Mouse (Mus musculus): ENCODE measurements around the gene Cltc. TPM values are rescaled to one million over a fixed set of nuclear protein-coding genes. Genes with fewer than 3 reads are reported as not detected.
A peak's percentile ranks its signal among the peaks of the same experiment; 100 is the strongest.
"Not testable (repeated sequence)": the region's sequence is repeated elsewhere in the genome, so short reads cannot be mapped to it uniquely, and the experiment has no call there.

The Cltc gene
- 143 and 157 TPM in 2 replicates for polyA plus RNA-seq (2014; fragmentation: Nextera tagmentation; extraction: Ambion mirVana)

DNA sequence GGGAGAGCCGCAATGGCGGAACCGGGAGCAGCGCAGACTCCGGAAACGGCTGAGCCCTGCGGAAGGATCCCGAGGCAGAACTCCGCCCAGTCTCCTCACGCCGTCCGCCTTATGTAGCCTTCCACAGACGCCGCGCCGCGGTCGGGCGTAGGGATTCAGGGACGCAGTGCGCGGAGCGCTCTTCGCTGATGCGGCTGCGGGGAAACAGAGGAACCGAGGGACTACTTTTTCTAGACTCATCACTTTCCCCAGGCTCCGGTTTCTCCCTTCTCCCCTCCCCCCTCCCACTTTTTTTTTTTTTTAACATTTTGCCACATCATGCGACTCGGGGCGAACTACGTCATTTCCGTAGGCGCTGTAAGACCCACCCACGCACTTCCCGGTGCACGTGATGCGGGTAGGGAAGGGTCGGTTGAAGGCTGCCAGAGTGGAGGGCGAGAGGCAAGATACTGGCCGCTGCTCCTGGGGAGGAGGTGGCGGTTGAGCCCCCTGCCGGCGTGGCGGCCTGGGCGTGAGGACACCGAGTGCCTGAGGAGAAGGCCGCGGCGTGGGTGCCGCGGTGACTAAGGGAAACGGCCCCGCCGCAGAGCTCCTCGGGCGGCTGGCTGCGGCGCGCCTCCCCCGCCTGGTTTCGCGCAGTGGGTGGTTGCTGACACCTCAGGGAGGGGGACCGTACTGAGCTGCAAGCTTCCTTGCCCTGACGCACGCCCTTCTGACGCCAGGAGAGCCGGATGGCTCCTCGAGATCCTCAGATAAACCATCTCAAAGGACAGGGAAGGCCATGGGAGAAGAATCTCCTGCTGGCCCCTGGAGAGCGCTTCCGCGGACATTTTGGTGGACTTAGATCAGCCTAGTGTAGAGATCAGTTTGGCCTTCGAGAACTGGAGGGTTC lies at the start of gene Cltc:
Cltc (minus strand) TSS at position 86 of the 892 bp plus-strand sequence.
- WGBS, result under 1% methylated on average over 73 of the region's 73 CpGs
- Histone ChIP-seq H3K27ac (replicated peaks; ENCODE audit: low read depth, low read length) (peak within 1 kb of the TSS; percentile 87), H3K4me3 (ENCODE audit: low read depth, low read length) (peak within 1 kb of the TSS; percentile 99), H3K27me3 (ENCODE audit: control insufficient read depth, insufficient read depth, low read length) (no peaks in the 10 kb centered on the region), H3K36me3 (ENCODE audit: control insufficient read depth, insufficient read depth, low read length) (no peaks in the 10 kb centered on the region; the same call in 1 of the 2 replicates), H3K9me3 (ENCODE audit: control insufficient read depth, low read length) (no peaks in the 10 kb centered on the region), H3K9ac (ENCODE audit: low read length) (peak within 1 kb of the TSS; percentile 92), H3K4me2 (ENCODE audit: low read depth, severe bottlenecking) (peak within 1 kb of the TSS; percentile 80), H3K4me1 (ENCODE audit: control insufficient read depth, insufficient read depth, low read length) (peaks cover 9% of the 10 kb centered on the region)
- ATAC-seq (ENCODE audit: insufficient number of reproducible peaks, low FRiP score, low TSS enrichment, low read depth) (peak; percentile 99), DNase-seq (ENCODE audit: low spot score) (peak; percentile 96)

DNA sequence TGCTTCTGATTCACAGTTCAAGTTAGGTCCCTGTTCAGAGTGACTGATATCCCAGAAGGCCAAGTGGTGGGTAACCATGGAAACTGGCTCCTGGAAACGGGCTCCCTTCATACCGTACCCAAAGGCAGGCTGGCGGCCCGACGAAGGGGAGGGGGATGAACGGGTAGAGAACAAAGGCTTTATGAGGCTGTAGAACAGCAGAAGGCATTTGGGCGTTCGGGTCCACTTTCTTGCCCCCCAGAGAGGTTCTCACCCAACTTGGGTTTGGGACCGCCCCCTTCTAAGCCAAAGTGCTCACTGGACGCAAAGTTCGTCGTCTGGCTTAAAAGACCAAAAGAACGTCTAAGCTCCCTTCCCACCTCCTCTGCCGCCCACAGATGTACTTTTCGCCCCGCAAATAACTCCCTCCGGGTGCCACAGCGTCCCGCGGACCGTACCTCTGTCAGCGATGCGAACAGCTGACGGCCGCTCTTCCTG lies 49.7 kb upstream of the Cltc start:
- peak; percentile 77; the same call in 1 of the 2 replicates for ATAC-seq (ENCODE audit: insufficient number of reproducible peaks, low FRiP score, low TSS enrichment, low read depth)
- no peaks in the 10 kb centered on the region for H3K4me1 ChIP-seq (ENCODE audit: control insufficient read depth, insufficient read depth, low read length)
- H3K36me3 ChIP-seq (ENCODE audit: control insufficient read depth, insufficient read depth, low read length), result peaks cover 4% of the 10 kb centered on the region; the same call in 1 of the 2 replicates
- H3K4me2 ChIP-seq (ENCODE audit: low read depth, severe bottlenecking), result peak overlapping the region; percentile 53
- H3K9me3 ChIP-seq (ENCODE audit: control insufficient read depth, low read length), result no peaks in the 10 kb centered on the region
- 0 out of 2 replicates have a peak overlapping the region, but pooled peaks have one; percentile 49 for H3K27ac ChIP-seq (replicated peaks; ENCODE audit: low read depth, low read length)
- H3K9ac ChIP-seq (ENCODE audit: low read length), result peak overlapping the region; percentile 72
- H3K4me3 ChIP-seq (ENCODE audit: low read depth, low read length), result peak overlapping the region; percentile 94
- under 1% methylated on average over 25 of the region's 25 CpGs for WGBS
- peak; percentile 75 for DNase-seq (ENCODE audit: low spot score)
- no peaks in the 10 kb centered on the region for H3K27me3 ChIP-seq (ENCODE audit: control insufficient read depth, insufficient read depth, low read length)

DNA sequence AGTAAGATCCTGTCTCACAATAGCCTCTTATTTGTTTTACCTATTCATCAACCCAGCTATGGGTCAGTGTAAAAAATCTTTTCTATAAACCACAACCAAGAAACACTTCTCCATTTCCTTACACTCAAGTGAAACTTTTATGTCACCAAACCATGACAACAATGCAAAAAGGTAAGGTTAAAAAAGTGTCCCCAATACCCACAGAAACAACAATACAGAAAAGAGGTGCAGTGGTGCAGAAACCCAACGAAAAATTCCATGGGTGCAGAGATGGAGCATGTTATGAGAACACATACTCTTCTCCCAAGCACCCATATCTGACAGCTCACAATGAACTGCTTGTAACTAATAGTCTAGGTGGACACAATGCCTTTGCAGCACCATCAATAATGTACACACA lies 36.8 kb upstream of the Cltc start:
- Histone ChIP-seq H3K36me3 (ENCODE audit: control insufficient read depth, insufficient read depth, low read length) (peaks cover 4% of the 10 kb centered on the region; the same call in 1 of the 2 replicates), H3K9me3 (ENCODE audit: control insufficient read depth, low read length) (no peaks in the 10 kb centered on the region), H3K4me1 (ENCODE audit: control insufficient read depth, insufficient read depth, low read length) (no peaks in the 10 kb centered on the region), H3K27me3 (ENCODE audit: control insufficient read depth, insufficient read depth, low read length) (no peaks in the 10 kb centered on the region), H3K9ac (ENCODE audit: low read length) (no peak overlapping the region), H3K4me3 (ENCODE audit: low read depth, low read length) (no peak overlapping the region), H3K27ac (replicated peaks; ENCODE audit: low read depth, low read length) (no peak overlapping the region), H3K4me2 (ENCODE audit: low read depth, severe bottlenecking) (no peak overlapping the region)
- DNase-seq (ENCODE audit: low spot score), result no peak
- ATAC-seq (ENCODE audit: insufficient number of reproducible peaks, low FRiP score, low TSS enrichment, low read depth), result no peak
- WGBS, result 93% methylated on average over 1 of the region's 1 CpGs

DNA sequence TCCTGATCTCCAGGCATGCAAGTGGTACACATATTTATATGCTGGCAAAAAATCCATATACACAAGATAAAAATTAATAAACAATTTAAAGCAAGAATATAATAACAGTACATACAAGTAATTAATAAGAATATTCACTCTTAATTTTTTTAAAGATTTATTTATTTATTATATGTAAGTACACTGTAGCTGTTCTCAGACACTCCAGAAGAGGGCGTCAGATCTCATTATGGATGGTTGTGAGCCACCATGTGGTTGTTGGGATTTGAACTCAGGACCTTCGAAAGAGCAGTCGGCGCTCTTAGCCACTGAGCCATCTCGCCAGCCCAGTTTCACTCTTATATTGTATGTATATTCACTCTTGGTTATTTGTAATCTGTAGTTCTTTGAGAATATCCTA lies 30.1 kb upstream of the Cltc start:
- not testable (repeated sequence) for H3K4me1 ChIP-seq (ENCODE audit: control insufficient read depth, insufficient read depth, low read length); H3K27me3 ChIP-seq (ENCODE audit: control insufficient read depth, insufficient read depth, low read length); H3K4me3 ChIP-seq (ENCODE audit: low read depth, low read length); H3K9me3 ChIP-seq (ENCODE audit: control insufficient read depth, low read length); H3K27ac ChIP-seq (replicated peaks; ENCODE audit: low read depth, low read length); H3K4me2 ChIP-seq (ENCODE audit: low read depth, severe bottlenecking); H3K36me3 ChIP-seq (ENCODE audit: control insufficient read depth, insufficient read depth, low read length); ATAC-seq (ENCODE audit: insufficient number of reproducible peaks, low FRiP score, low TSS enrichment, low read depth); H3K9ac ChIP-seq (ENCODE audit: low read length); DNase-seq (ENCODE audit: low spot score)
- 96% methylated on average over 5 of the region's 5 CpGs for WGBS

DNA sequence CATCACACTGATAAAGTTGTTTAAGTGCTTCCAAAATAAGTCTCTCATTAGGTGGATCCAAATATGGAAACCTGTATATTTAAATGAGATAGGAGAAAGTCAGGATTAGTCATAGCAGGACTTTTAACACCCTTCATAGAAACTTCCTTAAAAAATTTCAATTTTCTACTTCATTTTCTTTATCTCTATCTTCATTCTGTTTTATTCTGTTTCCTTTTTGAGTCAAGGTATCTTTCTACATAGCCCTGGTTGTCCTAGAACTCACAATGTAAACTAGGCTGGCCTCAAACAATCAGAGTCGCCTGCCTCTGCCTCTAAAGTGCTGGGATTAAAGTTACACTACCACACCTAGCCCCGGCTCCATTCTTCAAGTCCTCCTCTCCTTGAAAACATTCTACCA lies 28.4 kb upstream of the Cltc start:
- Histone ChIP-seq H3K27me3 (ENCODE audit: control insufficient read depth, insufficient read depth, low read length) (no peaks in the 10 kb centered on the region), H3K9ac (ENCODE audit: low read length) (no peak overlapping the region), H3K9me3 (ENCODE audit: control insufficient read depth, low read length) (no peaks in the 10 kb centered on the region), H3K36me3 (ENCODE audit: control insufficient read depth, insufficient read depth, low read length) (peaks cover 7% of the 10 kb centered on the region), H3K4me1 (ENCODE audit: control insufficient read depth, insufficient read depth, low read length) (no peaks in the 10 kb centered on the region), H3K27ac (replicated peaks; ENCODE audit: low read depth, low read length) (no peak overlapping the region), H3K4me3 (ENCODE audit: low read depth, low read length) (no peak overlapping the region), H3K4me2 (ENCODE audit: low read depth, severe bottlenecking) (no peak overlapping the region)
- no peak for DNase-seq (ENCODE audit: low spot score)
- WGBS, result 94% methylated on average over 2 of the region's 2 CpGs
- ATAC-seq (ENCODE audit: insufficient number of reproducible peaks, low FRiP score, low TSS enrichment, low read depth), result no peak

DNA sequence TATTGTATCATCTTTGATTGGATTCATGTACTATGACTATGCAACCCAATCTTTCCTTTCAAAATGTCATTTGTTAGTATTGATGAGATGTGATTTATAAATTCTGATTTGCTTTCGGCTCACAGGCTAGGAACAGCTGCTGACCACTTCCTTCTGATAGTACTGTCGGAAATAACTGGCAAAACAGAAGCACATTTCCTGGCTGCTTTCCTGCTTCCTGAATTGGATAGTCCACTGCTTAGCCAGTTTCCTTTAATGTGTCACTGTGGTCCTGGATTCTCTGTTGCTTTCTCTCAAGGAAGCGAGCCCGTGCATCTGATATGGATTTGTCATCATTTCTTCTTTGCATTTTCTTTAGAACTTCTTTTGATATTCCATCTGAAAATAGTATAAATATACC lies 12.5 kb upstream of the Cltc start:
- no peaks in the 10 kb centered on the region; the same call in 1 of the 2 replicates for H3K36me3 ChIP-seq (ENCODE audit: control insufficient read depth, insufficient read depth, low read length)
- no peaks in the 10 kb centered on the region for H3K9me3 ChIP-seq (ENCODE audit: control insufficient read depth, low read length)
- H3K4me2 ChIP-seq (ENCODE audit: low read depth, severe bottlenecking), result no peak overlapping the region
- no peak for DNase-seq (ENCODE audit: low spot score)
- H3K4me3 ChIP-seq (ENCODE audit: low read depth, low read length), result no peak overlapping the region
- H3K4me1 ChIP-seq (ENCODE audit: control insufficient read depth, insufficient read depth, low read length), result no peaks in the 10 kb centered on the region
- H3K27me3 ChIP-seq (ENCODE audit: control insufficient read depth, insufficient read depth, low read length), result no peaks in the 10 kb centered on the region
- ATAC-seq (ENCODE audit: insufficient number of reproducible peaks, low FRiP score, low TSS enrichment, low read depth), result no peak
- H3K9ac ChIP-seq (ENCODE audit: low read length), result no peak overlapping the region
- no peak overlapping the region for H3K27ac ChIP-seq (replicated peaks; ENCODE audit: low read depth, low read length)
- 87% methylated on average over 4 of the region's 4 CpGs for WGBS

DNA sequence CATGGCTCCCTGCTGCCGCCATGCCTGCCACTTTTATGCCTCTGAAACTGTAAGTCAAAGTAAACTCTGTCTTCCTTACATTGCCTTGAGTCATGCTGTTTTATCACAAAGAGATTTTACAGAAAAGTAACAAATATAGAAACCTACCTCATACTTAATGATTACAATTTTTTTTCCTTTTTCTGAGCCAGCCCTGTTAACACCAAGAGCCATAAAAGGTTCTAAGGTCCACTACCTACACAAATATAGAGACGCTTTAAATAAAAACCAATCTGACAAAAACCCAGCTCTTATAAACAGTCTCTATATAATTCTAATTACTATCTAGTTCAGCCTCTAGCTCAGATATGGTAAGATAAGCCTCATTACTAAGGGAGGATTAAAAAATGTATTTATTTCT lies 7.1 kb upstream of the Cltc start:
- no peak overlapping the region for H3K27ac ChIP-seq (replicated peaks; ENCODE audit: low read depth, low read length)
- H3K36me3 ChIP-seq (ENCODE audit: control insufficient read depth, insufficient read depth, low read length), result no peaks in the 10 kb centered on the region
- H3K4me2 ChIP-seq (ENCODE audit: low read depth, severe bottlenecking), result no peak overlapping the region
- no peak overlapping the region for H3K4me3 ChIP-seq (ENCODE audit: low read depth, low read length)
- no peaks in the 10 kb centered on the region for H3K27me3 ChIP-seq (ENCODE audit: control insufficient read depth, insufficient read depth, low read length)
- H3K4me1 ChIP-seq (ENCODE audit: control insufficient read depth, insufficient read depth, low read length), result no peaks in the 10 kb centered on the region
- 95% methylated on average over 2 of the region's 2 CpGs for WGBS
- H3K9me3 ChIP-seq (ENCODE audit: control insufficient read depth, low read length), result no peaks in the 10 kb centered on the region
- ATAC-seq (ENCODE audit: insufficient number of reproducible peaks, low FRiP score, low TSS enrichment, low read depth) (no peak), DNase-seq (ENCODE audit: low spot score) (no peak)
- H3K9ac ChIP-seq (ENCODE audit: low read length), result no peak overlapping the region

DNA sequence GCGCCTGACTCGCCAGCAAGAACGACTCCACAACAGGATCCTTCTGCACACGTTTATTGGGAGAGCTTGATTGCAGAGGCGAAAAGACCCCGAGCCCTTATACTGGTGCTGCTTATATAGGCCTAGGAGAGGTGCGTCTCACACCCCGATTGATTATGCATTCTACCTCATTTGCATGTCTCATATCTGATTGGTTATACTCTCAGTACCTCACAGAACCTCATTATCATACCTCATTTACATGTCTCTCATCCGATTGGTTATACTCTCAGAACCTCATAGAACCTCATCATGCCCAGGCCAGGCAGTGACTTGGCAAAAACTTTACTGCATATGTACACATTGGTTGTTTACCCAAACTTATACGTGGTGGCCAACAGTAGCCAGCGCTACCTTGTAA lies 5.8 kb upstream of the Cltc start:
- not testable (repeated sequence) for H3K9ac ChIP-seq (ENCODE audit: low read length); H3K9me3 ChIP-seq (ENCODE audit: control insufficient read depth, low read length); H3K4me3 ChIP-seq (ENCODE audit: low read depth, low read length); H3K27ac ChIP-seq (replicated peaks; ENCODE audit: low read depth, low read length); H3K4me1 ChIP-seq (ENCODE audit: control insufficient read depth, insufficient read depth, low read length); H3K36me3 ChIP-seq (ENCODE audit: control insufficient read depth, insufficient read depth, low read length); H3K27me3 ChIP-seq (ENCODE audit: control insufficient read depth, insufficient read depth, low read length); ATAC-seq (ENCODE audit: insufficient number of reproducible peaks, low FRiP score, low TSS enrichment, low read depth); DNase-seq (ENCODE audit: low spot score); H3K4me2 ChIP-seq (ENCODE audit: low read depth, severe bottlenecking)
- 95% methylated on average over 11 of the region's 11 CpGs for whole genome bisulfite sequencing
